Mouse (Mus musculus): Measurements from ENCODE around the gene Gm6685.
"Not testable (repeated sequence)": the region's sequence is repeated elsewhere in the genome, so short reads cannot be mapped to it uniquely, and the experiment has no call there.

The Gm6685 gene

GRCm38 (mm10) chr11:28339224-28340150 lies at the start of gene Gm6685:
Gm6685 (minus strand) TSS chr11:28339867.
- not testable (repeated sequence) for DNase-seq

DNA sequence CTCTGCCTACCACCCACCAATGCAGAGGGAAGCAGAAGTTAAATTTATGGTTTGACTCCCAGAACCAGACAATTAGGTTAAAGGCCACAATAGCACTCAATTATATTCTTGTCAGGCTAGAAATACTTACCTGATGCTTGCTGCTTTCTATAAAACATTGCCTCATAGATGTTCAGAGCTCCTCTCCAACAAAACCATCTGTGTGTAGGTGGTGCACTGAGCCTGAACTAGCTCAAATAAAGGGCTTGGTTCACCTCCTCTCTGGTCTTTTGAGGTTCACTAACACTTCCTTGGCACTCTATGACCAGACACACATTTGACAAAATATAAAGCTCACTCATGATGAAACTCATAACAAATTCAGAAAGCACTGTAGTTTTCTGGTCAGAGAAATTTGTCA lies 36.2 kb upstream of the Gm6685 start:
- peak; percentile 4 for DNase-seq

GRCm38 (mm10) chr11:28374636-28375035 lies 35.0 kb upstream of the Gm6685 start:
- DNase-seq, result no peak

DNA sequence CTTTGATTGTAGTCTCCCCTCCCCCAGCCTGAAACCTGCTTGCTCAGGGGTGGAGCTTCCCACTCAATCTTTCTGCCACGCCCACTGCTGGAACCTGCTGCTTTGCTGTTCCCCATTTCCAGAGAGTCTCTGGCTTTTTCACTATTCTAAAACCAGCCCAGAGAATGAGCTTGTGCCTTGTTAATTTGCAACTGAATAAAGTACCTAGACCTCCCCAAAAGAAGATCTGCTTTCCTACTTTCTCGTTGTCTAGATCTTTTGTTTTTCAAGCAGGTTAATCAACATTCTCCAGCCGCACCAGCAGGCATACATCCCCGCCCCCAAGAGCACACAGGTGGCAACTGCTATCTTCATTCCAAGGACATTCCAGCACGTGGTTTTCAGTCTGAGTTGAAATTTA lies 31.7 kb upstream of the Gm6685 start:
- not testable (repeated sequence) for DNase-seq

DNA sequence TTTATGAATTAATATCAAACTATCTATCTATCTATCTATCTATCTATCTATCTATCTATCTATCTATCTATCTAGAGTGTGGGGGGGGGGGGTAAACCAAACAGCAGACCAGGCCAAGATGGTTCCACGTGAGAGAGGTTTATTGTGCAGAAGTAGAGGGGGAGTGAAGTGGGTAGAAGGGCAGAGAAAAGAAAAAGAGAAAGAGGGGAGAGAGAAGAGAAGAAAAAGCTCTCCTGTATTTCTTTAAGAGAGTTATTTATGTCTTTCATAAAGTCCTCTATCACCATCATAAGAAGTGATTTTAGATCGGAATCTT lies 26.2 kb upstream of the Gm6685 start:
- no peak for DNase-seq

- peak; percentile 95 for DNase-seq
Observed at GRCm38 (mm10) chr11:28365209-28365928, 25.7 kb upstream of the Gm6685 start.

GRCm38 (mm10) chr11:28343465-28343864 lies 3.8 kb upstream of the Gm6685 start:
- no peak for DNase-seq

GRCm38 (mm10) chr11:28341887-28342286 lies 2.2 kb upstream of the Gm6685 start:
- DNase-seq, result no peak

GRCm38 (mm10) chr11:28327878-28328277 lies 11.8 kb downstream of the Gm6685 start:
- DNase-seq, result no peak

- no peak for DNase-seq
Observed at GRCm38 (mm10) chr11:28313396-28313795, 26.3 kb downstream of the Gm6685 start.

DNA sequence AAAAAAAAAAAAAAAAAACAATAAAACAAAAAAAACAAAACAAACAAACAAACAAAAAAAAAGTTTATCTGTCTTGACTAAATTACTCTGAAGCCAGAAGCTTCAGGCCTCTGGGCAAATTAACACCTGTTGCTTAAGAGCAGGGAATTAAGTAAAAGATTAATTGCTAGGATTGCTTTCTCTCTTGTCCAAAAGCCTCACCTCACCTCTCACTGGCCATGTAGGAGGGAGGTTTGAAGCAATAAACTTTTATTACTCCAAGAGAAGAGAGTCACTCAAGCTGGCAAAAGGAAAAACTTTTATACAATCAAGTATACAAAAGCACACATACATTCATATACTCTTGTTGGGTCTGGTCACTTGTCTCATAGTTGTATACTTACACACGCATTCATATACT lies 31.9 kb downstream of the Gm6685 start:
- DNase-seq, result no peak

- no peak for DNase-seq
Observed at GRCm38 (mm10) chr11:28290440-28290839, 49.2 kb downstream of the Gm6685 start.

All from embryo, embryonic 11 days (tissue).